Mouse (Mus musculus) testis, adult 2 months (tissue): ENCODE data around the gene Skiv2l. TPM values are rescaled to one million over a fixed set of nuclear protein-coding genes. Genes with fewer than 3 reads are reported as not detected.
A peak's percentile ranks its signal among the peaks of the same experiment; 100 is the strongest.

Source experiments
- H3K27ac ChIP-seq: fragments of 200-500 bp; 2 replicates; pipeline ENCODE4 v1.5.1; 2012; ENCODE audit warnings: low read depth, low read length; ENCODE audit not compliant: control insufficient read depth, insufficient read depth
- H3K27me3 ChIP-seq: fragments of 200-500 bp; 2 replicates; pipeline ENCODE4 v1.6.1; 2012; ENCODE audit warnings: mild to moderate bottlenecking, low read length, moderate library complexity; ENCODE audit not compliant: control insufficient read depth, insufficient read depth
- H3K36me3 ChIP-seq: fragments of 200-500 bp; 2 replicates; pipeline ENCODE4 v1.6.1; 2012; ENCODE audit warnings: mild to moderate bottlenecking, low read length; ENCODE audit not compliant: control insufficient read depth, insufficient read depth
- H3K4me1 ChIP-seq: fragments of 200-500 bp; 2 replicates; pipeline ENCODE4 v1.6.1; 2012; ENCODE audit warnings: low read length; ENCODE audit not compliant: control insufficient read depth, insufficient read depth
- H3K4me3 ChIP-seq: fragments of 200-500 bp; 2 replicates; pipeline ENCODE4 v1.5.1; 2012; ENCODE audit warnings: low read depth, mild to moderate bottlenecking, low read length, moderate library complexity, mixed read lengths; ENCODE audit not compliant: control insufficient read depth
- CTCF ChIP-seq: fragments of 200-500 bp; IDR thresholded peaks from 2 replicates; pipeline ENCODE4 v1.5.1; 2012; ENCODE audit warnings: low read depth, mild to moderate bottlenecking, inconsistent platforms, low read length, moderate library complexity; ENCODE audit not compliant: control insufficient read depth, insufficient read depth, insufficient replicate concordance
- POLR2A ChIP-seq: fragments of 200-500 bp; IDR thresholded peaks from 2 replicates; pipeline ENCODE4 v1.6.1; 2012; ENCODE audit warnings: low read depth, mild to moderate bottlenecking, inconsistent platforms, low read length, moderate library complexity; ENCODE audit not compliant: control insufficient read depth
- polyA plus RNA-seq: library from polyadenylated mRNA; depleted of rRNA; stranded (reverse); fragments of >200 nt; gene quantifications from 2 replicates; pipeline ENCODE4 v1.2.3, GENCODE M21; 2012

Gene Skiv2l
- polyA plus RNA-seq, 1 experiment: 137 TPM

GRCm38 (mm10) chr17:34895724-34896123 lies 45.7 kb upstream of the Skiv2l start:
- no peak overlapping the region; the same call in 1 of the 2 replicates for H3K4me3 ChIP-seq
- peaks cover 26% of the 10 kb centered on the region for H3K4me1 ChIP-seq
- TF ChIP-seq CTCF (no peak), POLR2A (no peak)
- H3K27ac ChIP-seq: no peak overlapping the region
- H3K36me3 ChIP-seq: no peaks in the 10 kb centered on the region
- H3K27me3 ChIP-seq: no peaks in the 10 kb centered on the region

- Histone ChIP-seq H3K4me1 (peaks cover 26% of the 10 kb centered on the region), H3K27ac (peak overlapping the region; percentile 47)
- no peak for TF ChIP-seq CTCF
- TF ChIP-seq POLR2A: no peak
Measured at GRCm38 (mm10) chr17:34894801-34895530, 45.0 kb upstream of the Skiv2l start.

GRCm38 (mm10) chr17:34894074-34894597 lies 44.1 kb upstream of the Skiv2l start:
- H3K4me3 ChIP-seq: peak overlapping the region; percentile 69
- peaks cover 26% of the 10 kb centered on the region for H3K4me1 ChIP-seq

More at GRCm38 (mm10) chr17:34894801-34895530, 45.0 kb upstream of the Skiv2l start:
- Histone ChIP-seq H3K4me3 (peak overlapping the region; percentile 71), H3K36me3 (no peaks in the 10 kb centered on the region), H3K27me3 (no peaks in the 10 kb centered on the region)

GRCm38 (mm10) chr17:34893072-34893824 lies 43.2 kb upstream of the Skiv2l start:
- no peaks in the 10 kb centered on the region for H3K36me3 ChIP-seq
- TF ChIP-seq POLR2A: no peak
- TF ChIP-seq CTCF: no peak
- H3K27me3 ChIP-seq: no peaks in the 10 kb centered on the region
- peak overlapping the region; percentile 61 for H3K27ac ChIP-seq
- H3K4me1 ChIP-seq: peaks cover 26% of the 10 kb centered on the region
- no peak overlapping the region for H3K4me3 ChIP-seq

More at GRCm38 (mm10) chr17:34894074-34894597, 44.1 kb upstream of the Skiv2l start:
- Histone ChIP-seq H3K27ac (peak overlapping the region; percentile 80), H3K27me3 (no peaks in the 10 kb centered on the region), H3K36me3 (no peaks in the 10 kb centered on the region)
- TF ChIP-seq CTCF (no peak), POLR2A (peak; percentile 57)

- TF ChIP-seq CTCF (peak; percentile 10; the same call in 1 of the 2 replicates), POLR2A (no peak)
- H3K27ac ChIP-seq: no peak overlapping the region
- no peak overlapping the region for H3K4me3 ChIP-seq
- H3K36me3 ChIP-seq: no peaks in the 10 kb centered on the region
- H3K27me3 ChIP-seq: no peaks in the 10 kb centered on the region
- H3K4me1 ChIP-seq: peaks cover 22% of the 10 kb centered on the region
Measured at GRCm38 (mm10) chr17:34891377-34891776, 41.4 kb upstream of the Skiv2l start.

- Histone ChIP-seq H3K27ac (no peak overlapping the region), H3K36me3 (no peaks in the 10 kb centered on the region), H3K27me3 (no peaks in the 10 kb centered on the region), H3K4me1 (peaks cover 16% of the 10 kb centered on the region), H3K4me3 (no peak overlapping the region)
- TF ChIP-seq POLR2A (no peak), CTCF (no peak)
Measured at GRCm38 (mm10) chr17:34890074-34890743, 40.2 kb upstream of the Skiv2l start.
